Mouse (Mus musculus) liver, embryonic 11.5 days (tissue): ENCODE measurements around the gene Kars. TPM values are rescaled to one million over a fixed set of nuclear protein-coding genes. Genes with fewer than 3 reads are reported as not detected.

Experiments
- ATAC-seq: fragments of 200-750 bp; cut with Nextera tagmentation; replicated peaks from 2 replicates; pipeline ENCODE4 v1.8.0; 2017; ENCODE audit warnings: moderate number of reproducible peaks, mild to moderate bottlenecking, moderate TSS enrichment, moderate library complexity; ENCODE audit not compliant: low FRiP score
- DNase-seq: peaks from one replicate; pipeline ENCODE4 v3.0.0-alpha.2; 2017; ENCODE audit warnings: low spot score
- H3K27ac ChIP-seq: fragments of 300-500 bp; sonication (generic); 2 replicates; pipeline ENCODE4 v1.5.1; 2014; ENCODE audit warnings: mild to moderate bottlenecking, low read depth, low read length, control low read depth
- H3K27me3 ChIP-seq: fragments of 300-500 bp; sonication (generic); replicated peaks from 2 replicates; pipeline ENCODE4 v1.6.1; 2014; ENCODE audit warnings: low read length, mixed read lengths; ENCODE audit not compliant: control insufficient read depth, insufficient read depth
- H3K36me3 ChIP-seq: fragments of 300-500 bp; sonication (generic); 2 replicates; pipeline ENCODE4 v1.6.1; 2014; ENCODE audit warnings: mild to moderate bottlenecking, low read length, moderate library complexity, mixed read lengths; ENCODE audit not compliant: control insufficient read depth, insufficient read depth
- H3K4me1 ChIP-seq: fragments of 300-500 bp; sonication (generic); replicated peaks from 2 replicates; pipeline ENCODE4 v1.6.1; 2014; ENCODE audit warnings: low read length, mixed read lengths; ENCODE audit not compliant: control insufficient read depth, insufficient read depth
- H3K4me2 ChIP-seq: fragments of 300-500 bp; sonication (generic); 2 replicates; pipeline ENCODE4 v1.6.1; 2014; ENCODE audit warnings: mild to moderate bottlenecking, control low read depth, moderate library complexity
- H3K4me3 ChIP-seq: fragments of 300-500 bp; sonication (generic); 2 replicates; pipeline ENCODE4 v1.5.1; 2014; ENCODE audit warnings: low read depth, low read length, control low read depth
- H3K9ac ChIP-seq: fragments of 300-500 bp; sonication (generic); 2 replicates; pipeline ENCODE4 v1.6.1; 2014; ENCODE audit warnings: low read depth, low read length, control low read depth
- H3K9me3 ChIP-seq: fragments of 300-500 bp; sonication (generic); 2 replicates; pipeline ENCODE4 v1.6.1; 2016; ENCODE audit warnings: low read length, inconsistent platforms, mixed read lengths; ENCODE audit not compliant: control insufficient read depth
- WGBS: fragments of 180-500 bp; shearing (Covaris S2); extraction: QIAGEN DNeasy Blood & Tissue Kit; methylation state at CpG from one replicate; pipeline ENCODE4 v1.1.7; 2014; 5-methylcytosine and 5-hydroxymethylcytosine counted together
- polyA plus RNA-seq: library from polyadenylated mRNA; unstranded; fragments of >200 nt; fragmentation: Nextera tagmentation; extraction: Ambion mirVana; gene quantifications from 2 replicates; pipeline ENCODE4 v1.2.1, GENCODE M21; 2014

Kars gene
- polyA plus RNA-seq, 1 experiment from 2014 or later = 261 TPM

DNA sequence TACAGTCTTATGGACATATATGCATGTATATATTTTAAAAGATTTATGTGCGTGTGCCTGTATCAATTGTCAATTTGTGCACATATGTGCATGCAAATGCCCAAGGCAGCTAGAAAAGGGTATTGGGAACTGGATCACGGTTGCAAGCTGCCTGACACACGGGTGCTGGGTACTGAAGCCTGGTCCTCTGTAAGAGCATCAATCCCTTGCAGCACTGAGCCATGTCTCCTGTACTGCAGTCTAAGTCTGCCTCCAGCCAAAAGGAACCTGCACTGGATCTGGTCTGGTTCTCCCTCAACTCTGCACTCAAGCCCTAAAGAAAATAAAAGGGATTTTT, 18.5 kb downstream of the Kars start:
- Histone ChIP-seq H3K9me3 (no peaks in the 10 kb centered on the region), H3K4me3 (peak overlapping the region; percentile 83), H3K4me1 (no peaks in the 10 kb centered on the region; the same call in 1 of the 2 replicates), H3K9ac (no peak overlapping the region), H3K4me2 (peak overlapping the region; percentile 74), H3K27me3 (no peaks in the 10 kb centered on the region), H3K27ac (no peak overlapping the region), H3K36me3 (peaks cover 39% of the 10 kb centered on the region)
- 66% methylated on average over 3 of the region's 3 CpGs for WGBS
- ATAC-seq (no peak), DNase-seq (no peak)

DNA sequence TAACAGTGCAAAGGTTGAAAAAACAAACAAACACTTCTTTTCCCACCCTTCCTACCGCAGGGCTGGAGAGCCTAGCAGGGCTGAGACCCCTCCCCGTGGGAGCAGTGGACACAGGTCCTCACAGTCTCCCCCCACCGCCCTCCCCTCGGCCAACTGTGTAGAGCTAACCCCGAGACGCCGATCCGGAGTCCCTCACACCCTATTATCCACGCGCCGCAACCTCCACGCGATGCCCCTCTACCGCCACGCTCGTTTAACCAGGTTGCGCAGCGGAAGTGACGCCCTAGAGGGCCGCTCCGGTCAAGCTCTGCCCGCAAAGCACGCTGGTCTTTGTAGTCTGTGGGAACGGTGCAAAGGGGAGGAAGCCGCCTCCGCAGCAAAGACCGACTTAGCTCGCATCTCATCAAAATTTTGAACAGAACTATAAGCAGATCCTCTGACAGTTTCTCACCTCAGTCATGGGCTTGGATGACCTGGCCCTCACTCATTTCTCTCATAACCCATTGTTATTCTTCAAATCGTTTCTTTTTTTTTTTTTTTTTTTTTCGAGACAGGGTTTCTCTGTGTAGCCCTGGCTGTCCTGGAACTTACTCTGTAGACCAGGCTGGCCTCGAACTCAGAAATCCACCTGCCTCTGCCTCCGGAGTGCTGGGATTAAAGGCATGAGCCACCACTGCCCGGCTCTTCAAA, 19.0 kb downstream of the Kars start, which contains the start of gene Adat1:
TSS of gene Adat1 (minus strand) at position 290 of the 690 bp plus-strand sequence.
- Histone ChIP-seq H3K9ac (peak within 1 kb of the TSS; percentile 85), H3K27ac (peak within 1 kb of the TSS; percentile 10; the same call in 1 of the 2 replicates)
- 4% methylated on average over 32 of the region's 33 CpGs for WGBS

DNA sequence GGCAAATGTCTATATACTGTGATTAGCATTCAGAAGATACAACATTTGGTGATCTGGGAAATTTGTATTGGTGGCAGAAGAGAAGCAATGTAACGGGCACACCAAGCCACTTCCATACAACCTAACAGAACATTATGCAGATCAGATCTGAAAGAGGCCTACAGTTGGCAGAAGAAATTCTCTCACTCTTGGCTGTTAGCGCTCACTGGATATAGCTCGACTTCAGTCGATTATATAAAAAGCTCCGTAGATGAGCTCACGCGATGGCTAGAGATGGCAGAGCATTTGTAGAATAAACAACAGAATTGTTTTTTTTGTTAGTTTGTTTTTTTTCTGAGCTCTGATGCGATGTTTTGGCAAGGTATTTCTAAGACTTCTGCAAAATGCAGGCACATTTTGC, 19.8 kb downstream of the Kars start:
- peak overlapping the region; percentile 74 for H3K4me2 ChIP-seq
- H3K27me3 ChIP-seq = no peaks in the 10 kb centered on the region
- peaks cover 30% of the 10 kb centered on the region for H3K36me3 ChIP-seq
- H3K4me1 ChIP-seq = no peaks in the 10 kb centered on the region; the same call in 1 of the 2 replicates
- peak overlapping the region; percentile 83 for H3K4me3 ChIP-seq
- no peak for DNase-seq
- no peaks in the 10 kb centered on the region for H3K9me3 ChIP-seq
- no peak for ATAC-seq
- WGBS = 58% methylated on average over 8 of the region's 8 CpGs
- H3K9ac ChIP-seq = peak overlapping the region; percentile 85
- no peak overlapping the region for H3K27ac ChIP-seq

More for the DNA sequence above, 19.0 kb downstream of the Kars start, which contains the start of gene Adat1:
- peak within 1 kb of the TSS; percentile 74 for H3K4me2 ChIP-seq
- no peaks in the 10 kb centered on the region; the same call in 1 of the 2 replicates for H3K4me1 ChIP-seq
- peak; percentile 90 for DNase-seq
- peak; percentile 95 for ATAC-seq
- H3K4me3 ChIP-seq = peak within 1 kb of the TSS; percentile 83
- H3K36me3 ChIP-seq = peaks cover 35% of the 10 kb centered on the region
- no peaks in the 10 kb centered on the region for H3K27me3 ChIP-seq
- no peaks in the 10 kb centered on the region for H3K9me3 ChIP-seq

DNA sequence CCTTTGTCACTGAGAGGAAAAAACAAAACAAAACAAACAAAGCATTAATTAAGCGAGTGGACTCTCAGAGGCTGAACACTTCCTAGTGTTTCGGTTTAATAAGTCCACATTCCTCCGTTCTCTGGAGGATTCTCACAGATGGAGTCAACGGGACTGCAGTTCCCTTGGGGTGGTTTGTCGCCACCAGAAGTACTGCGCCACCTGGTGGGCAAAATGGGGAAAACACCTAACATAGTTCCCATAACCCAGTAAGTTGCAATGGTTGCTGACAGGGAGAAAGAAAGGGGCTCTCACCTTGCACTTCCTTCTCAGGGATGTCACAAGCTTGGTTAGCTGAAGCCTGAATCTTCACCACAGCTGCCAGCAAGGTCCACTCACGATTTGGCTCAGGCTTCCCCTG, 21.2 kb downstream of the Kars start:
- Histone ChIP-seq H3K4me1 (no peaks in the 10 kb centered on the region; the same call in 1 of the 2 replicates), H3K4me2 (no peak overlapping the region), H3K27ac (no peak overlapping the region), H3K27me3 (no peaks in the 10 kb centered on the region), H3K9me3 (no peaks in the 10 kb centered on the region), H3K9ac (no peak overlapping the region), H3K36me3 (peaks cover 25% of the 10 kb centered on the region), H3K4me3 (no peak overlapping the region)
- ATAC-seq (peak; percentile 48; the same call in 1 of the 2 replicates), DNase-seq (peak; percentile 76)
- WGBS = 21% methylated on average over 7 of the region's 7 CpGs

DNA sequence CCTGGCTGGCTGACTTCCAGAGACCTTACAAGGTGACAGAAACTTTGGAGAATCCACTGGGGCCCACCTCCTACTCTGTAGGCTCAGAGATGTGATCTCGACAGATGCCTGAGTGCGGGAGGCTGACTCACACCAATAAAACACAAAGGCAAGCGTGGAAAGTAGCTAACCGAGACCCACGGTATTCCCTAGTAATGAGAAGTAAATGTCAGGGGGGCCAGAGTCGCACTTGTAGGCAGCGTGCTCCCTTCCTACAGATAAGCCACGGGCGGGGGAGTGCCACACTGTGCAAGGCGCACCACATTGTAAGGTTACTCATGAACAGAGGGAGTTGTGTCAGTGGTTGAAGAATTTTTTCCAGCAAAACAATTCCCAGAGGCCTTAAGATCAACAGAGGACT, 26.6 kb downstream of the Kars start:
- no peak overlapping the region for H3K4me3 ChIP-seq
- no peak overlapping the region for H3K4me2 ChIP-seq
- no peak overlapping the region for H3K27ac ChIP-seq
- H3K9me3 ChIP-seq = no peaks in the 10 kb centered on the region
- WGBS = 57% methylated on average over 10 of the region's 10 CpGs
- H3K4me1 ChIP-seq = no peaks in the 10 kb centered on the region; the same call in 1 of the 2 replicates
- no peak for DNase-seq
- peaks cover 17% of the 10 kb centered on the region; the same call in 1 of the 2 replicates for H3K36me3 ChIP-seq
- no peak overlapping the region for H3K9ac ChIP-seq
- H3K27me3 ChIP-seq = no peaks in the 10 kb centered on the region
- ATAC-seq = 0 out of 2 replicates have a peak, but pooled peaks have one; percentile 32

DNA sequence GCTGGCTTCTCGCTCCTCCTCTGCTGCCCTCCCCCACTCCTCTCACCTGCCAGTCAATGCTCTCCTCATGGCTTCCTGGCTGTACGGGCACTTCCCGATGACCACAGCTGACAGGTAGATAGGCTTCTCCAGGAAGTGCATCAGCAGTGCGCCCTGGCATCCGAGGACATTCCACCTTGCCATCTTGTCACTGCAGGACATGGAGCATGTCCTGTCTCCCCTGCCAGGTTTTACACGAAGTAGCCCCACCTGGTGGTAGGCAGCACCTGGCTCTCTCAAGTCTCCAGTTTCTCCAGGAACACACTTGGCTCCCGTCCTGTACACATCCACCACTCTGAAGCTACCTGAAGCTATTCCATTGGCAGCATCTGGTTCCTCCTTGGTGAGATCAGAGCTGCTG, 29.0 kb downstream of the Kars start:
- Histone ChIP-seq H3K4me1 (no peaks in the 10 kb centered on the region; the same call in 1 of the 2 replicates), H3K9me3 (no peaks in the 10 kb centered on the region), H3K27me3 (no peaks in the 10 kb centered on the region), H3K36me3 (peaks cover 18% of the 10 kb centered on the region; the same call in 1 of the 2 replicates), H3K4me3 (no peak overlapping the region), H3K4me2 (no peak overlapping the region), H3K9ac (no peak overlapping the region), H3K27ac (no peak overlapping the region)
- ATAC-seq = no peak
- 77% methylated on average over 7 of the region's 7 CpGs for WGBS
- DNase-seq = no peak

DNA sequence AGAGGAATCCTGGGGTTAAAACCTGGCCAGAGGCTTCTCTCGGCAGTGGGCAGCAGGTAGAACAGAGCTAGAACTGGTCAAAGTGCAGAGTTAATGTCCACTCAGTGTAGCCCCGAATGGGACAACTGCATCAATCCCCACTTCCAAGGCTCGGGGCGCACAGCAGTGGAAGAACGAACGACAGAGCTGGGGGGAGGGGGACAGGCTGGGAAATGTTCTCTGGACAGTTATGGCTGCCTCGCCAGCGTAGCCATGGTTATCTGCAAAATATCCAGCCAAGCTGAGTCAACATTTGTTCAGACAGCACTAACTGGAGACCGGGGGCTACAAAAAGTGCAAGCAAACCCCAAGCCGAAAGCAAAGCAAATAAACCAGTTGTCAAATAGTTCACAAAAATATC, 33.0 kb downstream of the Kars start:
- Histone ChIP-seq H3K9me3 (no peaks in the 10 kb centered on the region), H3K36me3 (peaks cover 31% of the 10 kb centered on the region; the same call in 1 of the 2 replicates), H3K27me3 (no peaks in the 10 kb centered on the region), H3K4me3 (no peak overlapping the region), H3K27ac (no peak overlapping the region), H3K4me1 (no peaks in the 10 kb centered on the region; the same call in 1 of the 2 replicates), H3K9ac (no peak overlapping the region), H3K4me2 (peak overlapping the region; percentile 2; the same call in 1 of the 2 replicates)
- peak; percentile 37; the same call in 1 of the 2 replicates for ATAC-seq
- no peak for DNase-seq
- 76% methylated on average over 10 of the region's 10 CpGs for WGBS

DNA sequence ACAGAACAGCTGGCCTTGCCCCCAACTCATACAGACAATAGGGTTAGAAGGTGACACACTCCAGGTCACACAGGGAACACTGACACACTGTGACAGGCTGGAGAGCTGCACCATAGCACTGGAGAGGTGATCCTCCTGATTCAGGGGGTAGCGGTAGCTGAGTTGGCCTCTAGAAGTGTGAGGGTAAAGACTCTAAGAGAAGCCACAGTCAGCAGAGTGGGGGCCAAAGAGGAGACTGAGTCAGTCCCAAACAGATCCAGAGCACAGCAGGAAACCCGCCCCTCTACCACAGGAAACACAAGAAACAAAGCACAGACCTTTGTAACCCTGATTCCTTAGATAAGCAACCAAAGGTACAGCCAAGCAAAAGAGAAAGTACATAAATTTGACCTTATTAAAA, 34.8 kb downstream of the Kars start:
- no peaks in the 10 kb centered on the region for H3K27me3 ChIP-seq
- WGBS = 66% methylated on average over 2 of the region's 2 CpGs
- H3K36me3 ChIP-seq = peaks cover 26% of the 10 kb centered on the region; the same call in 1 of the 2 replicates
- H3K4me3 ChIP-seq = no peak overlapping the region
- DNase-seq = no peak
- no peaks in the 10 kb centered on the region for H3K9me3 ChIP-seq
- H3K4me1 ChIP-seq = no peaks in the 10 kb centered on the region; the same call in 1 of the 2 replicates
- 0 out of 2 replicates have a peak, but pooled peaks have one; percentile 24 for ATAC-seq
- H3K27ac ChIP-seq = no peak overlapping the region; the same call in 1 of the 2 replicates
- H3K9ac ChIP-seq = no peak overlapping the region
- H3K4me2 ChIP-seq = no peak overlapping the region
